Mouse (Mus musculus) megakaryocyte, embryonic 14.5 days (primary cell): ENCODE measurements at regions not wholly inside any gene's neighbourhood (a gene's known extent, or its start where the extent isn't known, plus 50 kb on each side); places are given as distances from the start of the nearest gene placed in this dataset.

Experiments used
- H3K27me3 ChIP-seq: replicated peaks from 2 replicates; pipeline ENCODE3; 2012; ENCODE audit warnings: inconsistent platforms
- H3K36me3 ChIP-seq: replicated peaks from 2 replicates; pipeline ENCODE3; 2012; ENCODE audit warnings: low read length, inconsistent platforms, mixed read lengths
- H3K4me1 ChIP-seq: 2 replicates; pipeline ENCODE4 v1.6.1; 2012; ENCODE audit warnings: inconsistent platforms
- H3K4me3 ChIP-seq: replicated peaks from 2 replicates; pipeline ENCODE3; 2012; ENCODE audit warnings: moderate library complexity, mild to moderate bottlenecking, inconsistent platforms
- H3K9me3 ChIP-seq: 2 replicates; pipeline ENCODE4 v1.6.1; 2012; ENCODE audit warnings: inconsistent platforms
- FLI1 ChIP-seq: IDR thresholded peaks from 2 replicates; pipeline ENCODE4 v1.6.1; 2012; ENCODE audit warnings: low read length, inconsistent platforms, mixed read lengths
- GATA1 ChIP-seq: IDR thresholded peaks from 3 replicates; pipeline ENCODE4 v1.6.1; 2012; ENCODE audit warnings: mixed read lengths, low read length, inconsistent platforms, borderline replicate concordance

DNA sequence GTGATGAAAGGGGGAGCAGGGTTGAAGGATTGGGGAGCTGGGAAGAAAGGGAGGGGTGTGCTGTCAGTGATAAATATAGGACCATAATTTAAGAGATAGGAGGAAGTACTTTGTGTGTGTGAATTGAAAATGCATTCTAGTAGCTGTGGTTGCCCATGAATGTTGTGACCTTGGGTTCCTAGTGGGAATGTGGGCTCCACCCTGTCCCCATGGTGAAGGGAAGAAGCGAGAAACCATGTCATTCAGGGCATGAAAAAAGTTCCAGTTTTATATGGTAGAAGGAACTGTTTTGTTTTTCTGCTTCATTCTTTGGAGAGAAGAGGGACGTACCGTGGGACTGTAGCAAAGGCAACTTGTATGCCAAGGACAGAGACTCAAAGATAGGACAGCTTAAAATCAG lies 553.3 kb downstream of the Tns1 start:
- Histone ChIP-seq H3K36me3 (no peaks in the 10 kb centered on the region), H3K9me3 (no peaks in the 10 kb centered on the region), H3K4me1 (no peaks in the 10 kb centered on the region), H3K4me3 (no peak overlapping the region), H3K27me3 (no peaks in the 10 kb centered on the region)
- no peak for TF ChIP-seq GATA1
- TF ChIP-seq FLI1, result no peak

DNA sequence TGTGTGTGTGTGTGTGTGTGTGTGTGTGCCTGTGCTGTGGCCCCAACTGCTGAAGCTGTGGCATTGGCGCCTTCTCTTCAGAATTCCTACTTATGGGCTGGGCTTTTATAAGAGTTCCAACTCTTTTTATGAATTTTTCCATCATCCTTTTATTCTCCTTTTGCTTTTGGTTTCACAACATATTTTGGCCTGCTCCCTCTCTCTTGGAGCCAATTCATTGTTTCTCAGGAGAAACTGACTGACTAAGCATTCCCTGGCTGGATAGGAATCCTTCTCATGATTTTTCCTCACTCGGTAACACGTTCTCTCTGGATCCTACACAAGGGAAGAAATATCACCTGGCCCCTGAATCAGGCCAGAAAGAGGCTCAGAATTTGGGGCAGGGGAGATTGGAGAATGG lies 551.1 kb upstream of the Tnp1 start:
- TF ChIP-seq GATA1, result no peak
- no peak for TF ChIP-seq FLI1
- H3K9me3 ChIP-seq, result no peaks in the 10 kb centered on the region
- no peaks in the 10 kb centered on the region for H3K36me3 ChIP-seq
- H3K4me1 ChIP-seq, result no peaks in the 10 kb centered on the region
- no peak overlapping the region for H3K4me3 ChIP-seq
- H3K27me3 ChIP-seq, result no peaks in the 10 kb centered on the region

DNA sequence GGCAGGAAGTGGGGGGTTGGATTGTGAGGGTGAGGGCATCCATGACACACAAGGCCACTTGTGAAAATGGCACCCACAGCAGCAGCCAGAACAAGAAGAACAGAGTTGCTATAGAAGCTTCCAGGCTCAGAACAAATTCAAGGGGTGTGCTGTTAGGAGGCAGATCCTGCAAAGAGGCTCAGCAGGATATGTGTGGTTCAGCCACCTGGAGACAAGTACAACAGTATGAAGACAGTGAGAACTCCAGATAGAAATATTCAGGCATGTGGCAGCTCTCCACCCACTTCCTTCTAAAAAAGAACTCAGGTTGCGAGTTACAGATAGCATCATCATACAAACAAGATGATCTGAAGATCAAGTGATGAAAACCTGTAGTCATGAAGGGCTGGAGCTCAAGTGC lies 544.9 kb upstream of the Tnp1 start:
- H3K9me3 ChIP-seq, result peaks cover 5% of the 10 kb centered on the region
- no peak overlapping the region for H3K4me3 ChIP-seq
- H3K27me3 ChIP-seq, result no peaks in the 10 kb centered on the region
- no peaks in the 10 kb centered on the region for H3K4me1 ChIP-seq
- H3K36me3 ChIP-seq, result no peaks in the 10 kb centered on the region
- no peak for TF ChIP-seq FLI1
- no peak for TF ChIP-seq GATA1

DNA sequence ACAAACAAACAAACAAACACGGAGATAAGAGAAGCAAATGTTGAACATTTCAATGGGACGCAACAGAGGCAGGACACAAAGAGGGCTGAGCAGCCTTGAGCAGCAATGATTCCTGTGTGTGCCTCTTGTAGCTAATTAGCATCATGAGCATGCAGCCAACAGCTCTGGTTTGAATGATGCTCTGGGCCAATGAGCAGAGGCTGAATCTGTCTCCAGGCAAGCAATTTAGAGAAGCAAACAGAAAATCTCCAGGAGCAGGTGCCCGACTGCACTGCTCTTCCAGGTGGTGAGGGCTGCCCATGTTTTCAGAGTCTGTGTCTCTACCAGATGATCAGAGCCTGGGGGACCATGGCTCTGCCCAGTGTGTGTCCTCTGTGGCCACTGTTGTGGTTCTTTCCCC lies 532.2 kb upstream of the Tnp1 start:
- Histone ChIP-seq H3K9me3 (peaks cover 14% of the 10 kb centered on the region), H3K4me3 (no peak overlapping the region), H3K27me3 (no peaks in the 10 kb centered on the region), H3K36me3 (no peaks in the 10 kb centered on the region), H3K4me1 (no peaks in the 10 kb centered on the region)
- TF ChIP-seq GATA1, result no peak
- TF ChIP-seq FLI1, result no peak

DNA sequence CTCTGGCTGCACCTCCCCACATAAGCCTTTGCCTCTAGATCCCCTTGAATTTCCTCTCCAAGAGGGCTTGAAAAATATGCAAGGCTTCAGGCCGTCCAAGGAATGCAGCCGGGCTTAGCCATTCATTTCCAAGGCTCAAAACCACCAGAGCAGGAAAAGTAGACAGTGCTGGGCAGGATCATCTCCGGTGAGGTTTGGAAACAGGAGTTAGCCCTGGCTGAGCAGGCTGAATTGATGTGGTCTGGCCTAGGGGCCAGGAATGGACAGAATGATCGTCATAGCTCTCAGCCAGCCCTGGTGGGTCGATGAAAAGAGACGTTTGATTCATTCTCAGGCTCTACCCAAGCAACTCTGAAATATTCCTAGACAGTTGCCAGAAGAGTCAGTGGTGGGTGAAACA lies 529.7 kb upstream of the Tnp1 start:
- no peaks in the 10 kb centered on the region for H3K36me3 ChIP-seq
- H3K4me3 ChIP-seq, result no peak overlapping the region
- TF ChIP-seq FLI1 (no peak), GATA1 (no peak)
- H3K27me3 ChIP-seq, result no peaks in the 10 kb centered on the region
- peaks cover 14% of the 10 kb centered on the region for H3K9me3 ChIP-seq
- H3K4me1 ChIP-seq, result no peaks in the 10 kb centered on the region

DNA sequence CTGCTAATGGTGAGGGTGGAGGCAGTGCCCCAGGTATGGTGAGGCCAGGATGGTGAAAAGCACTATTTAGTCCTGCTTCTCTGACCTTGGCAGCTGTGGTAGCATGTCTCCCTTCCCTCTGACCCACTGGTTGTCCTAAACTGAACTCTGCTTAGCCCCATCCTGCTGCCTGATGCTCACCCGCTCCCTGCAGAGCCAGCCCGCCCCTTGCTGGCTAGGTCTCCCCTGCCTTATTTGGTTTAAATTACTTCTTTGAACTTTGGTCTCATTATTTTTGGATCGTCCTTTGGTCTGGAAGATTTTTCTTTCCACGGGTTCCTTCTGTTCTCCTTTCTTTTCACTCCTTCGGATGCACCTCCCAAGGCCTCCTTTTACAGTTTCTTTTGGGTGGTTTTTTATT lies 525.7 kb upstream of the Tnp1 start:
- no peaks in the 10 kb centered on the region for H3K4me1 ChIP-seq
- no peak overlapping the region for H3K4me3 ChIP-seq
- no peak for TF ChIP-seq GATA1
- TF ChIP-seq FLI1, result no peak
- peaks cover 24% of the 10 kb centered on the region for H3K9me3 ChIP-seq
- H3K36me3 ChIP-seq, result no peaks in the 10 kb centered on the region
- H3K27me3 ChIP-seq, result no peaks in the 10 kb centered on the region

DNA sequence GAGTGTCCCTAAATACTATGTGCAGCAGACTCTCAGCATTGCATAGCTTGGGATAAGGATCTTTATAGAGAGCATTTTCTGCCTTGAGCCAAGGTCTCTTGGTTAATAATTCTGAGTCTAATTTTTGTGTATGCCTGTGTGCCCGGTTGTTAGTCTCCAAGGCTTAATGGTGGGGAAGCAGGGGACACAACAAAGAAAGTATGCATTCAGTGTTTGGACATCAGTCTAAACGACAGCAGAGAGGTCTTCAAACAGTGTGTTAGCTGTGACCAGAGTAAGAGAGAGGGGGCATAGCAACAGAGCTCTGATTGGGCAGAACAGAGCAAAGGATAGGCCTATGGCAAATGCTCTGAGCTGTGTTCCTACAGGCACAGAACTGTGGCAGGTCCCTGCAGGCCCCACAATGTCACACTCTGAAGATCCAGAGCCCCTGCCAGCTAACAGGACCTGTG lies 522.7 kb upstream of the Tnp1 start:
- TF ChIP-seq GATA1 (no peak), FLI1 (no peak)
- H3K27me3 ChIP-seq, result no peaks in the 10 kb centered on the region

DNA sequence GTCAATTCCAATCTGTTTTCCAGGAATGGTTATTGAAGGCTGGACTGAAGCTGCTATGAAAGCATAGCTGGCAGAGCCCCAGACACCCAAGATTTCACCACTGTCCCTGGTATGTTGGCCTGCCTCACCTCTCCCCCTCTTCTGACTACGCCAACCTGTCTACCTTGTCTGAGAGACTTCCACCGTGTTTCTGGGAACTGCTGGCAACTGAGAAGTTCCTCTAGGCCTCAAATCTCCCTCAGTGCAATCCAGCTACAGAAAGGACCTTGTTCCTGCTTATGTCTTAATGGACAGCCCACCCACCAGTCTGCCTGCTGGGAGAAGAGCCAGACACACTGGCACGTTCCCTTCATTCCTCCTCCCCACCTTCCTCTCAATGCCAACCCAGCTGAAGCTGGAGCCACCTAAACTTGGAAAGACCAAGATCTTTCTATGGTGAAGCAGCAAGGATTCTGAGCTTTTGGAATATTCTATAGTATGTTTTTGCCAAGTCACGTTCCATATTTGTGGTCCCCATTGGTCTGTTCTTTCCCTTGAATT lies 520.1 kb upstream of the Tnp1 start:
- TF ChIP-seq FLI1 (no peak), GATA1 (no peak)

More for the DNA sequence above, 522.7 kb upstream of the Tnp1 start:
- Histone ChIP-seq H3K4me1 (no peaks in the 10 kb centered on the region), H3K9me3 (peaks cover 15% of the 10 kb centered on the region; the same call in 1 of the 2 replicates), H3K4me3 (no peak overlapping the region), H3K36me3 (no peaks in the 10 kb centered on the region)

DNA sequence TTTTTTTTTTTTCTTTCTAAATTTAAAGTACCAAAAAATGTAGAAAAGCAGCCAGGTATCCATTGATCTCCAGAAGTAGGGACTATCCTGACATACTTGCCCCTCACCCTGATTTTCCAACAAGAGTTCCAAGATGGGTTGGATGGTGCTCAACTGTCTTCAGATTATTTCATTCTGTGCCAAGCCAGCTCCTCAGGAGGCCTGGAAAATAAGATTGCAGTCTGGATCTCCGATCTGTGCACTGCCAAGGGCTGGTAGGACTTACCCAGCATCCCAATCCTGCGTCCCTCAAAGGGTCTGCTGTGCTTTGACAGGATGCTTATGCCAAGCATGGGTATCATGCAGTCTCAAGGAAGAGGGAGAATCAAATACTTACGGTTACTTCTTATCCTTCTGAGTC lies 517.8 kb upstream of the Tnp1 start:
- no peaks in the 10 kb centered on the region for H3K36me3 ChIP-seq
- peaks cover 33% of the 10 kb centered on the region for H3K9me3 ChIP-seq
- no peaks in the 10 kb centered on the region for H3K27me3 ChIP-seq
- TF ChIP-seq GATA1 (no peak), FLI1 (no peak)
- no peak overlapping the region for H3K4me3 ChIP-seq
- H3K4me1 ChIP-seq, result no peaks in the 10 kb centered on the region

More for the DNA sequence above, 520.1 kb upstream of the Tnp1 start:
- Histone ChIP-seq H3K36me3 (no peaks in the 10 kb centered on the region), H3K9me3 (peaks cover 27% of the 10 kb centered on the region), H3K4me1 (no peaks in the 10 kb centered on the region), H3K27me3 (no peaks in the 10 kb centered on the region), H3K4me3 (no peak overlapping the region)

DNA sequence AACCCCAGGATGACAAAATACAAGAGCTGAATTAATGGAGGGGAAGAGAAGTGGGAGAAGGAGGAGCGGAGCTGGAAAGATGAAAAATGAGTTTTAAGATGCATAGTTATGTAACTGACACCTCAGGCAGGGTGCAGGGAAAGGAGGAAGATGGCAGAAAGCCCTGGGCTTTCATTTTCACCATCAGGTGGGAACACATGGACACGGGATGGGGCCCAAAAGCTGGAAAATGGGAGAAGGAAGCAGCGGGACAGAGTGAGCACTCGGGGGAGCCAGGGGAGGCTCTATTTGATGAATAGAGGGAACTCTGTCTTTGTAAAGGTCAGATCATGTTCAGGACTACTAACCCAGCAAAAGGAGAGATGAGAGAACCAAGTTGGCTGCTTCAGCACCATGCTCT lies 516.6 kb upstream of the Tnp1 start:
- Histone ChIP-seq H3K4me3 (no peak overlapping the region), H3K9me3 (peaks cover 24% of the 10 kb centered on the region), H3K36me3 (no peaks in the 10 kb centered on the region), H3K27me3 (no peaks in the 10 kb centered on the region), H3K4me1 (no peaks in the 10 kb centered on the region)
- TF ChIP-seq FLI1 (no peak), GATA1 (no peak)

DNA sequence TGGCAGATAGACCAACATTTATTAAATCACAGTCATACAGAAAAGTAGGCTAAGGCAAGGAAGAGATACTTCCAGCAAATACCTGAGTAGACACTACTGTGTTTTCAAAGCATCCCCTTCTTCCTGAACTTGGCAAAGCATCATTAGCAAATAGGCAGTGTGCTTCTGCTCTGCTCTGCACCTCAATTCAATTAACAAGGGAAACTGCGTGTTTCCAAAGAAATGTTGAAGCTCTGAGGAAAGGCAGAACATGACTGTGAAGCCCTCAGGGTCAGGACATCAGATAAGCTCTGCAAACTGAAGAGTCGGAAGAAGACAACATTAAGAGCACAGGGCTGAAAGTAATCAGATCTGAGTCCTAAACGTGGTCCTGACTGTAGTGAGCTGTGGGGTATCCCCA lies 516.1 kb upstream of the Tnp1 start:
- TF ChIP-seq FLI1, result no peak
- TF ChIP-seq GATA1, result no peak
- H3K27me3 ChIP-seq, result no peaks in the 10 kb centered on the region
- peaks cover 23% of the 10 kb centered on the region for H3K9me3 ChIP-seq
- H3K36me3 ChIP-seq, result no peaks in the 10 kb centered on the region
- no peaks in the 10 kb centered on the region for H3K4me1 ChIP-seq
- no peak overlapping the region for H3K4me3 ChIP-seq
